Mouse (Mus musculus): Measurements from ENCODE around the gene Hdac9. TPM values are rescaled to one million over a fixed set of nuclear protein-coding genes. Genes with fewer than 3 reads are reported as not detected.

The Hdac9 gene
- total and polyA plus RNA-seq, 3 experiments = 0.03 to 0.19 TPM; not detected in 1

GRCm38 (mm10) chr12:34334455-34335084 is 582.3 kb downstream of the Hdac9 start:
- Histone ChIP-seq H3K27me3 (ENCODE audit: control insufficient read depth in 1 of 2, insufficient read depth in 2 of 2, low read length in 2 of 2) (no peaks in the 10 kb centered on the region), H3K27ac (ENCODE audit: control insufficient read depth, low read depth, low read length) (no peak overlapping the region), H3K9ac (ENCODE audit: control insufficient read depth, low read depth, low read length, poor library complexity, severe bottlenecking) (no peak overlapping the region), H3K79me2 (ENCODE audit: control insufficient read depth, insufficient read depth, low read length, poor library complexity) (no peaks in the 10 kb centered on the region), H3K4me1 (ENCODE audit: control insufficient read depth in 1 of 2, insufficient read depth in 2 of 2, low read length in 2 of 2) (no peaks in the 10 kb centered on the region), H3K4me3 (ENCODE audit: control insufficient read depth in 1 of 2, insufficient read depth in 1 of 2, low read depth in 2 of 2, low read length in 2 of 2) (no peak overlapping the region), H3K9me3 (replicated peaks; ENCODE audit: insufficient read depth, low read length) (no peaks in the 10 kb centered on the region), H3K36me3 (ENCODE audit: control insufficient read depth in 1 of 2, insufficient read depth in 2 of 2, low read length in 2 of 2) (no peaks in the 10 kb centered on the region)
- no peak for TF ChIP-seq NELFE (IDR thresholded peaks at IDR 0.05; ENCODE audit: low read depth, low read length)
- no peak for TF ChIP-seq MXI1 (IDR thresholded peaks at IDR 0.05; ENCODE audit: low read depth, low read length)
- TF ChIP-seq ZKSCAN1 (IDR thresholded peaks at IDR 0.05; ENCODE audit: low read depth, low read length) = no peak
- TF ChIP-seq RAD21 (IDR thresholded peaks at IDR 0.05; ENCODE audit: low read depth, low read length) = no peak
- TF ChIP-seq GATA1 (IDR thresholded peaks at IDR 0.05; ENCODE audit: low read depth, low read length) = no peak
- TF ChIP-seq ETS1 (IDR thresholded peaks at IDR 0.05; ENCODE audit: low read depth, low read length) = no peak
- no peak for TF ChIP-seq MEF2A (IDR thresholded peaks at IDR 0.05; ENCODE audit: extremely low read depth, insufficient replicate concordance, low read depth, low read length, poor library complexity, severe bottlenecking)
- no peak for TF ChIP-seq TCF12 (IDR thresholded peaks at IDR 0.05; ENCODE audit: low read depth, low read length)
- no peak for TF ChIP-seq EP300 (IDR thresholded peaks at IDR 0.05; ENCODE audit: low read depth in 1 of 2, low read length in 2 of 2)
- no peak for DNase-seq (ENCODE audit: low read depth, low spot score)

DNA sequence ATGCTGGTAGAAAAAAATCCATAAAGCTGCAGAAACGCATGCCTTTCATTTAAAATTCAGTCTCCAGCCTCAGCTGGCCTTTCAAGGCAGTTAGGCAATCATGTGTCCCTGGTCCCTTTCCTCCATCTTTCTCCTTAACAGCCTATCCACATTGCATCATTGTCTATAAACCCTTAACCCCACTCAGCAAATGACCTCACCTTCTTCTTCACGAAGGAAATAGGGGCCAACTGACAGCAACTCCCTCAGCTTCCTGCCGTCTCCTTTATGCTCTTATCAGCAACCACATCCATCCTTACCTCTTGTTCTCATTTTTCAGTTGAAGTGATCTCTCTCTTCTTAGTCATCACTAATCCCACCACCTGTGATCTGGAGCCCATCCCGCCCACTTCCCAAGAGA is 584.0 kb downstream of the Hdac9 start:
- no peaks in the 10 kb centered on the region for H3K36me3 ChIP-seq (ENCODE audit: control insufficient read depth in 1 of 2, insufficient read depth in 2 of 2, low read length in 2 of 2)
- no peaks in the 10 kb centered on the region for H3K4me1 ChIP-seq (ENCODE audit: control insufficient read depth in 1 of 2, insufficient read depth in 2 of 2, low read length in 2 of 2)
- TF ChIP-seq KAT2A (conservative IDR thresholded peaks at IDR 0.05; ENCODE audit: low read depth, low read length) (no peak), BHLHE40 (IDR thresholded peaks at IDR 0.05; ENCODE audit: borderline replicate concordance, low read depth, low read length) (no peak), MAZ (IDR thresholded peaks at IDR 0.05; ENCODE audit: low read depth, low read length) (no peak), GATA1 (IDR thresholded peaks at IDR 0.05; ENCODE audit: low read depth, low read length) (no peak), MAX (IDR thresholded peaks at IDR 0.05; ENCODE audit: low read length) (no peak), SIN3A (IDR thresholded peaks at IDR 0.05; ENCODE audit: low read length) (no peak), ELF1 (IDR thresholded peaks at IDR 0.05; ENCODE audit: low read depth, low read length) (no peak), ZC3H11A (IDR thresholded peaks at IDR 0.05; ENCODE audit: low read depth, low read length) (no peak), RAD21 (IDR thresholded peaks at IDR 0.05; ENCODE audit: low read depth, low read length) (no peak), NRF1 (IDR thresholded peaks at IDR 0.05; ENCODE audit: insufficient read depth, low read depth, low read length, poor library complexity, severe bottlenecking) (no peak), MEF2A (IDR thresholded peaks at IDR 0.05; ENCODE audit: extremely low read depth, insufficient replicate concordance, low read depth, low read length, poor library complexity, severe bottlenecking) (no peak), ZKSCAN1 (IDR thresholded peaks at IDR 0.05; ENCODE audit: low read depth, low read length) (no peak), EP300 (IDR thresholded peaks at IDR 0.05; ENCODE audit: low read depth in 1 of 2, low read length in 2 of 2) (no peak), ZMIZ1 (IDR thresholded peaks at IDR 0.05; ENCODE audit: low read depth, low read length) (no peak), POLR2AphosphoS2 (IDR thresholded peaks at IDR 0.05; ENCODE audit: low read length) (no peak)
- no peak for DNase-seq (ENCODE audit: low read depth, low spot score)
- H3K9me3 ChIP-seq (replicated peaks; ENCODE audit: insufficient read depth, low read length) = no peaks in the 10 kb centered on the region
- no peak overlapping the region for H3K9ac ChIP-seq (ENCODE audit: control insufficient read depth, low read depth, low read length, poor library complexity, severe bottlenecking)
- H3K27me3 ChIP-seq (ENCODE audit: control insufficient read depth in 1 of 2, insufficient read depth in 2 of 2, low read length in 2 of 2) = no peaks in the 10 kb centered on the region
- H3K27ac ChIP-seq (ENCODE audit: control insufficient read depth, low read depth, low read length) = no peak overlapping the region
- no peaks in the 10 kb centered on the region for H3K79me2 ChIP-seq (ENCODE audit: control insufficient read depth, insufficient read depth, low read length, poor library complexity)
- H3K4me3 ChIP-seq (ENCODE audit: control insufficient read depth in 1 of 2, insufficient read depth in 1 of 2, low read depth in 2 of 2, low read length in 2 of 2) = no peak overlapping the region
